Mouse (Mus musculus): Measurements from ENCODE around the gene S100a10.

The S100a10 gene

DNA sequence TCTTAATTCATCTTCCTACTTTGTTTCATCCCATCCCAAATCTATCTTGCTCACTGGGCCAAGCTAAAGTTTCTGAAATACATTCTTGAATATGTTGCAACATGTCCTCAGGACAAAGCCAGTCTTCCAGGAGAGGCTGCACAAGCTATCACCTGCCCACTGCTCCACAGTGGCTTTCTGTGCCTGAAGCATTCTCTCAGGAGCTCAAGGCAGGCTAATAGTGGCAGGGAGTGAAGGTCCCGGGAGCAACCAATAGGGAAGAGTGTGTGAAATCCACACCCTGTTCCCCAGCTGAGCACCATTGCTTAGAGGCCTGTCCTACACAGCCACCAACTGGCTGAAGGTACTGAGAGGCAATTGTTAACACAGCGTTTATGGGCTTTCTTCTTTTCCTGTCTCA, 26.1 kb downstream of the S100a10 start:
- peak; percentile 58 for DNase-seq

DNA sequence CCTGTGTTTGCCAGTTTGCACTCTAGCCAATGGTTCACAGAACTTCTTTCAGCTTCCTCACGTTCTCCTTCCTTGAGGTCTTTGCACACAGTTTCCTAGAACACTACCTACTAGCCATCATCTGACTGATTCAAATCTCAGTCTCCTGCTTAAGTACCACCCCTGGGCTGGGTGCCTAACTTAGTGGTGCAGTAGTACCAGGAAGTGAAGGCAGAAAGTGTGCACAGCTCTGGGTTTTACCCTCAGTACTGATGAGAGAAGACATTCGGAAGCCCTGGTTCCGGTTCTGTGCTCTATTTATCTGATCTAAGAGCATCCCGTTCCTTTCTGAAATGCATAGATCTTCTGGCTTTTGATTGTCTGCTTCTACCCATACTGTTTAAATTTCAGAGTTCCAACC, 26.8 kb downstream of the S100a10 start:
- DNase-seq: peak; percentile 77

DNA sequence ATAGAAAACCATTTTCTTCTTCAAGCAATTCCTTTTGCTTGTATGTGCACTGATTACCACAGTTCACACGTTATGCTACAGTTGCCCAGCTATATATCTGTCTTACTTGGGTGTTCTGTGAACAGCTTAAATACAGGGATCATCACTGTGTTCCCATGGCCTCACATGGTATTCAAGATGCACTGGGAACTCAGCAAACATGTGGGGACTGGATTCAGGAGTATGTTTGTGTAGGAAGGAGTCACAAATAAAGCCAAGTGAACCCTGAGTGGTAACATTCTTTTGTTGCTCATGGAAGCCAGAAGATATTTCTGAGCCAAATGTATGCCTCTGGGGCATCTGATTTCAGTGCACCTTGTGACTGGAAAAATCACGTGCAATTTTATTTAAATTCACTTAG, 28.2 kb downstream of the S100a10 start:
- DNase-seq: no peak

DNA sequence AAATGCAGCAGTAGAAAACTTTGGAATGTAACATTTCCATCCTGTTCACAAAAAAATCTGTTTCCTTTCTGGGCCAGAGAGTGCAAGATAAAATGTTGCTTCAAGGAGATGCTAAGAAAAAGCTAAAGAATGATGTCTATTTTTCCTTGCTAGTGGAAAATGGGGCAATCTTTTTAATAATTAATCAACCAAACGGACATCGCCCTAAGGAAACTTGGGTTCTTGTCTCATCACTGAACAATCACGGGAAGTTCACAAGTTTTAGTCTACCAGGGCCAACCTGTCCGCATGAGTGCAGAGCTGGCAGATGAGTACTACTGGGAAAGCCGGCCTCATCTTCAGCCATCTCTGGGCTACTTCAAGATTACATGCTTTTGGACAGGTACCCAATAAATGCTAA, 34.7 kb downstream of the S100a10 start:
- DNase-seq: peak; percentile 88

DNA sequence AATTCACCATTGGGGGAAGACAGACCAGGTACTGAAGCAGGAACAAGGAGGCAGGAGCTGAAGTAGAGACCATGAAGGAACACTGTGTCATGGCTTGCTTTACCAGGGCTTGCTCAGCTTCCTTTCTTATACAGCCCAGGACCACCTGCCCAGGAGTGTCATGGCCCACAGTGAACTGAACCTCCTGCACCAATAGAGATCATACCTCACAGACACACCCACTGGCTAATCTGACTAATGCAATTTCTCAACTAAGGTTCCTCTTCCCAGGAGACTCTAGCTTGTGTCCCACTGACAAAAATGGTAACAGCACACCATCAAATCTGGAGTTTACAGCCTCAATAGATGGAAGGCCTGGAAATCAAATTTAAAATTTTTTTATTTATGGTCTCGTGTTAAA, 35.4 kb downstream of the S100a10 start:
- DNase-seq: peak; percentile 63

DNA sequence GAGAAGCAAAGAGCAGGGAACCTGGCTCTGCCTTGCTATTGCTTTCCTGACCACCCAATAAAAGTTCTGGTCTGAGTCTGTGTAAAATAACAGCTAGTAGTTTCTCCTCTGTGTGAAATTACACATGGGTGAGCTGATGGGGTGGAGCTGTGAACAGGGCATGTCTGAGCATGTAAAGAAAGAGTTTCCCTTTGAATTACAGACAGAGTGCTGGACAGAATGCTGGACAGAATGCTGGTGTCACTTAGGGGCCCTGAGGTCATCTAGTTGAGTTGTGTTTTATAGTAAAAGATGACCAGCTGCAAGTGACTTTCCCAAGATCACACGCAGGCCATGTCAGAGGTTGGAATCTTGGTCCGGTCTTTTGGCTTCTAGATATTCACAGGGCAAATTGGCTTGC, 37.2 kb downstream of the S100a10 start:
- DNase-seq: peak; percentile 57

DNA sequence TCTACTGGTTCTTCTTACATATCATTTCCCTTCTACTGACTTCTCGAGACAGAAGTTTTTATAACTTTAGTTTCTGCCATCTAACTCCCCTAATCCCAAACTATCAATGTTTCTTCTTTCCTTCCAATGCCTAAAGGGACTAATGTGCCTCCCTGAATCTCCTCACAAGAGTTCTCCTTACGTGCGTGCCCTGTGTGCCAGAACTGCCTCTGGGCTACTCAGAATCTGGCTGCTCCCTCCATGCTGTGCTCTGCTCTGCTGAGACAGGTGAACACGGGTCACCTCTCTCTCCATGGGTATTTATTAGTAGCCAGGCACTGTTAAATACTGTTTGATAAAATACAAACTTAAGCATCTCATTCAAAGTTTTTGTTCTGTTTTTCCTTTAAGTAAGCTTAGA, 38.1 kb downstream of the S100a10 start:
- DNase-seq: peak; percentile 74

DNA sequence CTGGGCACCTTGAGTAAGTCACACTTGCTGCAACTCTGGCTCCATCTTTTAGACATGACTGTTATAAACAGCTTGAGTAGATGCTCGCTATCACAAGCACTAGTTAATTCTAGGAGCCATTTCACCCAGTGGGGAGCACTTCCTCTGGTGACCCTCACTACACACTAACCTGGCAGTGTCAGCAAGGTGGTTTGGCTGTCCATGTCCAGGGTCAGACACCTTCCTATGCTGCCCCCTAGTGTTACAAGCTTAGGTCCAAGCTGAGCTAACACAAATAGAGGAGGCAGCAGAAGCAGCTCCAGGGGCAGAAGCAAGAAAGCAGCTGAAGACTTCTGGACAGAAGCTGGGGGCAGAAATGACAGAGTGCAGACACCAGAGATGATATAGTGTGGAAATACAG, 38.6 kb downstream of the S100a10 start:
- peak; percentile 95 for DNase-seq

DNA sequence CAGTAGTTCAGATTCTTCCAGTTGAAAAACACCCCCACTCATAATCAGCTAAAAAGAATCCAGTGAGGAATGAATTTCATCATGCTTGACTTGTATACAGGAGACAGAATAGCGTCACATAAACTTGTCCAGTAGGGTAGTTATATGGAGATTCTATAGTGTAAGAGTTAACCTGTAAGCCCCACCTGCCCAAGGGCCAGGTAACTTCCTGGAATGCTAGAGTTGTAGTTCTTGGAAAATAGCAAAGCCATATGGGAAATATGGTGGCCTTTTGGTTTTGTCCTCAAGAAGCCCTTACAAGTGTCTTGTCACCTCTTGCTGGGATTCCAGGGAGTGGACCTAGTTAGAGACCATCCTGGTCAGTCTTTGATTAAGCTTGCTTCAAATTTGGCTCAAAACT, 41.8 kb downstream of the S100a10 start:
- DNase-seq: peak; percentile 89

DNA sequence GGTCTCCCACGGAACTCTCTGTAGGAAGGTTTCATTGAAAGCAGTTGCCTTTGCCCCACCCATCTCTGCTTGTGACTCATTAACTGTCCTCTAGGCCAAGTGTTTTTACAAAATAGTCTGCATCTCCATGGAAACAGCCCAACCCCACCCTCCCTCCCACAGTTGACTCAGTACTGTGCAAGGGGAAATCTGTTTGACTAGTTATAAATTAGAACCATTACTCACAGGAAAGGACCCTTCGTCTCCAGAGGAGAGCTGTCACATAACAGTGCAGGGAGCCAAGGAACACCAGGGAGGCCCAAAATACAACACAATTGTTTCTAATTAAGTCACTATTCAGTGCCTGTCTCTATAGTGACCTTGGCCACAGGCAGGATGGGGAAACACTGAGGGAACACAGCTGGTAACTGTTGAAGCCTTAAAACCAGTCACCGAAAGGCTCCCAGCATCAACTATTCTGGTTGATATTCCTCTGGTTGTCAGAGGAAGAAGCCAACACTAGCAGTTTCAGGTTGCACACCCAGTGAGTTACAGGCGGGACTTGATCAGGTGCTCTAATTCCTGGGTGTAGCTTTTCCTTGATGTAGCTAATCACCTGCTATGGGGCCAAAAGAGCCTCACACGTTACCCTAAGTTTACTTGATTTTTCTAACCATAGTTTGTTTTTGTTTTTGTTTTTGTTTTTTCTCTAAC, 42.5 kb downstream of the S100a10 start:
- peak; percentile 99 for DNase-seq

DNA sequence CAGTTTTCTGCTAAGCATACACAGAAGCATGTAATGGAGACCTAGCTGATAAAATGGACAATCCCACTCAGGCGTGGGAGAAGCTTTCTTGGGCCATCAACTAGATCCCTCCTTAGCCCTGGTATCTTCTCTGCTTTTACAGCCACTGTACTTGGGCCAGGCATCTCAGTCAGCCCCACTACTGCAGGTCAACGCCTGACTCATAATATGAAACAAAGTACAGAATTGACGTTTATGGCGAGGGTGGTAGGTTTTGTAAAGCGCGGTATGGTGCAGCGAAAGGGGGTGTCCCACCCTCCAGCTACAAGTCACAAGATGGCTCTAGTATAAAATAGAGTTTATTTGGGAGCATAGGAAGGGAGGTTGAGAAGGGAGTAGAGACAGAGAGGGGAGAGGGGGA, 43.1 kb downstream of the S100a10 start:
- DNase-seq: no peak

DNA sequence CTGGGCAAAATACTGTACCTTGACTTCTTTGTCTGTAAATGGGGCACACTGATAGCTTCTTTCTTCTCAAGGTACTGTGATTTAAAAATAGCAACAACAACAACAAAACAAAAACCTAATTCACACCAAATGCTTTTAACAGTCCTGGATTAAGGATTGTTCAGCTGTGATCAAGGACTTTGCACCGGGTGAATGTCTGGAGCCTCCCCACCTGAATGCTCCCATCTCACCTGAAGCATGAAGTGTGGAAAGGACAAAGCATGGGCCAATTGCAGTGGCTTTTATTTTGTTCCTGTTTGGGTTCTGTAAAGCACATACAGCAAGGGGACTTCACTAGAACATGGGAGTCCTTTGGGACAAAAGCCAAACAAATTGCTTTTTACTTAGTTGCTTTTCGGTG, 45.3 kb downstream of the S100a10 start:
- peak; percentile 78 for DNase-seq

DNA sequence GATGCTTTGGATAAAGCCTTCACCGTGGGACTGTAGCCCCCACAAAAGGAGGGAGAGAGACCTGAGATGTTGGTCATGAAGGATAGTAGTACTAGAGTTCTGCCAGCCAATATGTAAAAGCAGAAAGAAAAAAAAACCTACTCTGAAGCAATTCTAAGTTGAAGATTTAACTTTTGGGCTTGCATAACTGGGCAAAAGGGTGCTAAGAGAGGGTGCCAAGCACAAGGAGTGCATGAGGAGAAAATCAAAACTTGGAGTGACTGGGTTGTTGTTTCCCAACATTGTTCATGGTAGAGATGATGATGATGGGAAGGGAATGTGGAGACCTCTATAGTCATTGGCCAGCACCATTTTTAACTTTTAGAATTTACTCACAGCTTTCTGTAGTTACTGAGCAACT, 47.0 kb downstream of the S100a10 start:
- DNase-seq: no peak

DNA sequence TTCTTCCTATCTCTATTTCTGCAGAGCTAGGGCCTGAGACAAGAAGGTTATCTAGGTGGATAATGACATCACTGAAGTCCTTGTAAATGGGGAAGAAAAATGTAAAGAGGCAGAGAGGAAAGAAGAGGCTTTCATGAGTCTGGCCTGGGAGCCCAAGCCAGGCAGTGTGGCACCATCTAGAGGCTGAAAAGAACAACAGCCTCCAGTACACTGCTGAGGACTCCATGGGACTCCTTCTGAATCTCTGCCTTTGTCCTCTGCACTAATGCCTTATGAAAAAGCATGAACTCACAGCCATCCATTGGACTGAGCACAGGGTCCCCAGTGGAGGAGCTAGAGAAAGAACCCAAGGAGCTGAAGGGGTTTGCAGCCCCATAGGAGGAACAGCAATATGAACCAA, 54.1 kb downstream of the S100a10 start:
- peak; percentile 78 for DNase-seq
